Mouse (Mus musculus) heart, postnatal 36 days (tissue): ENCODE measurements around the gene Hsd17b13. TPM values are rescaled to one million over a fixed set of nuclear protein-coding genes. Genes with fewer than 3 reads are reported as not detected.

ENCODE experiments used
- total RNA-seq, 2 experiments: library from RNA; stranded (reverse); gene quantifications; 2 replicates each; pipeline ENCODE4 v1.2.3; 2021

Hsd17b13 gene
- total RNA-seq, 2 experiments from 2014 or later, result not detected

Other genes with a start within 250 kb of the Hsd17b13 start
- 10 to 100 TPM; 11.1 to 12.8 TPM for gene Klhl8, start 66.2 kb downstream of the Hsd17b13 start, total RNA-seq
- gene Hsd17b11, start 44.5 kb upstream of the Hsd17b13 start, total RNA-seq, result 10 to 100 TPM; 32.2 to 37.5 TPM
- gene Nudt9, start 68.9 kb upstream of the Hsd17b13 start, total RNA-seq, result 10 to 100 TPM; 53.7 to 55.6 TPM
- gene Gm17660, start 100.2 kb upstream of the Hsd17b13 start, total RNA-seq, result not detected
- 100 to 1,000 TPM; 218 to 246 TPM for gene Sparcl1, start 136.3 kb upstream of the Hsd17b13 start, total RNA-seq
- not detected for gene Dspp, start 193.3 kb upstream of the Hsd17b13 start, total RNA-seq
- not detected for gene Dmp1, start 225.2 kb upstream of the Hsd17b13 start, total RNA-seq